Mouse (Mus musculus): ENCODE results near the gene Nav2.
A peak's percentile ranks its signal among the peaks of the same experiment; 100 is the strongest.

Nav2 gene

DNA sequence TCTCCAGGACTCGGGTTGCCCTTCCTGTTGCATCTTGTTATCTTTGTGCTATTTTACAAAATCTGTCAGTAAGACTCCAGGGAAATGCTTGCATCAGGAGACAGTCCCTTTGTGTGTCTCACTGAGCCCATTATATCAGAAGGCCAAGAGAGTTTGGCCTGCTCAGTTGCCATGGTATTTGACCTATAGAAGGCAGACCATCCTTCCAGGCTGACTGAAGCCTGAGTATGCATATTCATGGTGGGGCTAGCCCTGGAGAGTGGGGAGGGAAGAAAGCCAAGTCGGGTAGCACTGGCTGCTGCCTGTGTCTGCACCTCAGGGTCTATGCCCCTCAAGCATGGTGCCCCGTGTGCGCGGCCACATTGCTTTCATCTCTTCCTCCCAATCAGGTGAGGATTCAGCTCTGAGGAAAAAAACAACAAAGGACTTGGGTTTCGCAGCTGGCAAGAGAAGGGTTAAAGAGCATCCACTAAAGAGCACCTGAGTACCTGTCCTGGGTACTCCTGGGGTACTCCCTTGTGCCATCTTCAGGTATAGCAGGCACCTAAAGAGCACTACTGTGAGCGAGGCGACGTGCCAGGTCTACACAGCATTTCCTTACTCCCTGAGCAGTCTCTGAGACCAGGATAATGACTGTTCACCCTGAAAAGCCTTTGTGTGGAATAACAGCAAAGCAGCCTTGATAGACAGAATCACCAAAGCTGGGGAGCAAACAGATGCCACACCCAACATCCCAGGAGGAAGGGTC is 144.5 kb downstream of the Nav2 start:
- no peak for DNase-seq (ENCODE audit: low read depth, low spot score)

DNA sequence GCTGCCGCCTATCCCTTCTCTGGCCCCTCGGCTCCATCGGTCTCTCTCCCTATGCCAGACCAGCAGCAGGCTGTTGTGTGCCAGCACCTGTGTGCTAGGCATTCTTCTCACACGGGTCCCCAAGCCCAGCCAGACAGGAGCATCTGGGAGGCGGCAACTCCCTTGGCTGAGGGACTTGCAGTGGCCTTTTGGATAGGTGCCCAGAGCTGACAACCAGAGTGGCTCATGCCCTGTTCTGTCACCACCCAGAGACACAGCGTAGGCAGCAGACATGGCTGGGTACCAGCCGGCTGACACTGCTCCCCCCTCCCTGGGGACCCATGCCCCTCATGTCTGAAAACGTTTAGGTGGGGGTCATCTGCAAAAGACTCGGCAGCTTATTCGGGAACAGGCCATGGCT is 146.8 kb downstream of the Nav2 start:
- DNase-seq (ENCODE audit: low read depth, low spot score) = no peak

DNA sequence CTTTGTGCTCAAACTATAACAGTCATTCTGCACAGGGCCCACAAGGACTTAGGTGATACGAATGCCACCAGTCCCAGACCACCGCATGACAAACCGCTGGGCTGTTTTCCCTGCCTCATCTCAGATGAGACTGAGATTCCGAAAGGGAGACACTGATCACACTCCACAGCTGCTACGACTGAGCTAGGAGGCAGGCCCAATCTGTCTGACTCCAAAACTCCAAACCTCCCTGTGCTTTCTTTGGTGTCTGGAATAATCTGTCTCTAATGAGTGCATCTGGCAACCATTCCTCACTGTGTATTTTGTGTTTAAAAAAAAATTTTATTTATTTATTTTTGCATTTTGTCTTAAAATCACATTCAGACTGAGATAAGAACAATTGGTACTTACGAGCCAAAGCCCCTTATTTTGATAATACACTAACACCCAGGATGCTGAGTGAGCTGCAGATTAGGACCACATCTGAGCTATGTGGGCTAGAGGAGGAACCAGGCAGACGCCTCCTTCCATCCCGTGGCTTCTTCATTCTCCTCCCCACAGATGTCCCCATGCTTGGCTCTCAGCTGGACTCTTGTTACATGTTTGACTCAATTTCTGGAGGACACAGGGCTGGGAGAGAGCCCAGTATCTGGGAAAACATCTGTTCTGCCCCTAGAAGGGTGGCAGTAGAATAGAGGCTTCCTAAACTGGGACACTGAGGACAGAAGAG is 149.9 kb downstream of the Nav2 start:
- DNase-seq (ENCODE audit: low read depth, low spot score) = no peak

DNA sequence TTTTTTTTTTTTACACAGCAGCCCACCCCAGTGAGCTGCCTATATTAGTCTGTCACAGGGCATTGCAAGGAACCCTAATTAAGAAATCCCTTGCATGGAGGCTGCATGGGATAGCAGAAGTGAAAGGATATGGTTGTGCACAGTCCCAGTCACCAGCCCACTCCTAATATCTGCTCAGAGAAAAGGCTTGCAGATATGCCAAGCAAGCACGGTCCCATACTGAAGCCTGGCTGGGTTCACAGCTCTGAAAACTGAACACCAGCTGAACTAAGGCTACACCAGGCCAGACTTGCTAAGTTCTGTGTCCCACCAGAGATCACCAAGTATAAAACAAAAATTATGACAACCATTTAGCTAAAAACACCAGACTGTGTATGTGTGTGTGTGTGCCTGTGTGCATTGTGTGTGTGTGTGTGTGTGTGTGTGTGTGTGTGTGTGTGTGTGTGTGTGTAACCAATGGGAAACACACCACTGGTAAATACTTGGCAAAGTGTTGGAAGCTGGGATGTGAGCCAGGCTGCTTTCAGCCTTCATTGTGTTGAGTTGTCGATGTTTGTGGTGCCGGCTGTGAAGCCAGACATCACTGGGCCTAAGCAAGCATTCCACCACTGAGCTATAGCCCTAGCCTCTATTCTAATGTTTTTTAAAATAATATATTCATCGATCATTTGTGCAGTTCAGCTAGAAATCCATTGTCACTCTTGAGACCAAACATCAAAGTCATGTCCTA is 156.4 kb downstream of the Nav2 start:
- no peak for DNase-seq (ENCODE audit: low read depth, low spot score)

DNA sequence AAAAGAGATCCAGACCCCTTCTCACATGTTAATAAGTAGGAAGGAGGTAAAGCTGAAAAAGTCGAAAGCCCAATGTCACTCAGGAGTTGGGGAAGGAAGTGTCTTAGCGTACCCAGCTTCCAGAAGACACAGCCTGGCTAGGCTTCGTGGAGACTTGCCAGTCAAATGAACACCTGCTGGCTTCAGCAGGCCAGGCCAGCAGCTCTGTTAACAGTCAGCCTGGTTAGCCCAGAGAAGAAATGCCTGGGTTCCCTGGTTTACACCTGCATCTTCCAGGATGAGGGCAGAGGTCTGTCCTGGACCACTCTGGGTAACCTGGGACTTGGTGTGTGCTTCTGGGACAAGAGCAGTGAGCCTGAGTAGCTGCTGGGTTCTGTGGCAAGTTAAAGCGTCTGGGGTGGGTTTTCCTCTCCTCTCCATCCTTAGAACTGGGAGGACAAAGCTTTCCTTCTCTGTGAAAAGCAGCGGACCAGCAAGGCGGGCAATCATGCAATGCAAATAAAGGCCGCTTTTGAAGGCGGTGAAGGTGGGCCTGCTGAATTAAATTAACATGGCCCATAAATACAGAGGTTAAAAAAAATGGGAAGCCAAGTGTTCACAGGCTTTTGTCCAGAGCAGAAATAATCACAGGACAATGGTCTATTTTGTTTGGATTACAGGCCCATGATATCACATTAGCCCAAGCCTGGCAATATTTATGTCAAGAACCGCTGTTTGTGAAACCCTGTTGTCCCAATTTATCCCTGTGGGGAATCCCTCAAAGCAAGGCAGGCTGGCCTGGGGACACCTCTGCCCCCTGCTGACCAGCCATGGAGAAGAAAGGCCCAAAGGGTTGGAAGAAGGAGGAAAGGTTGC is 157.3 kb downstream of the Nav2 start:
- DNase-seq (ENCODE audit: low read depth, low spot score) = no peak

DNA sequence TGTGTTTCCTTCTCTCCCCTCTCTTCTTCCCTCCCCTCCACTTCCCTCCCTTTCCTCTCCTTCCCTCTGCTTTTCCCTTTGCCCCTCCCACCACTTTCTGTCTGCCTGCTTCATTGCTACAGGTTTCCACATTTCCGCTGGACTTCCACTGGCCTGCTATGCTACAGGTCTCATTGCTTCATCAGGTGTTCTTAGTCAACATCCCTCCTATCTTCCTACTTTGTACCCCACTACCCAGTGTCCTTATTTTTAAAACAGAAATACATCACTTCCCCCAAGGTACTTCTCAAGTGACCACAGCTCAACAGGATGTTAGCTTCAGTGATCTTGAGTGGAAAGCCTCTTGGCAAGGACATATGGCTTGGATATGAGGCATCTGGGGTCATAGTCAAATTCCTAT is 158.3 kb downstream of the Nav2 start:
- no peak for DNase-seq (ENCODE audit: low read depth, low spot score)

DNA sequence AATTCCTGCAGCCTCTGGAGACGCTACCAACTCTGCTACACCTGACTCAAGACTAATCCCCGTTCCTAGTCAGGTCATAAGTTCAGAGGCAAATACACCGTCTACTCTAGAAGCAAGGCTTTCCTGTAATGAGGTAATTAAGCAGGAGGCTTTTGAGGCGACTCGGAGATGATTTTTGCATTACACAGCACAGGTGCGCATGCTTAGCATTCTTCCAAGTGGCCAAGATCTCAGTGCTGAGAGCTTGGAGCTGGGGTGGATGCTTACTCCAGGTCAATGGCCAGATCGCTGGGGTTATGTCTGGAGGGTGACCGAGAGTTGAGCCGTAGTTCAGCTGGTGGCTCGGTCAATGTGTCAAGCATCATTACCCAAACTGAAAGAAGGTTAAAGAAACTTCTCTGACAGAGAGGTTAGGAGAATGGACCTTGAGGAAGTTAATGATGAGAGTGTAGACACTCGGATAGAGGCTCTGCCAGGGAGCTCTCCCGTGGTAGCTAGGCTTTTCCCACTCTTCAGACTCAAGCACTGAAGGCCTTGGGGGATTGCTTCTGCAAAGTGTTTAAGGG is 161.0 kb downstream of the Nav2 start:
- DNase-seq (ENCODE audit: low read depth, low spot score) = no peak

DNA sequence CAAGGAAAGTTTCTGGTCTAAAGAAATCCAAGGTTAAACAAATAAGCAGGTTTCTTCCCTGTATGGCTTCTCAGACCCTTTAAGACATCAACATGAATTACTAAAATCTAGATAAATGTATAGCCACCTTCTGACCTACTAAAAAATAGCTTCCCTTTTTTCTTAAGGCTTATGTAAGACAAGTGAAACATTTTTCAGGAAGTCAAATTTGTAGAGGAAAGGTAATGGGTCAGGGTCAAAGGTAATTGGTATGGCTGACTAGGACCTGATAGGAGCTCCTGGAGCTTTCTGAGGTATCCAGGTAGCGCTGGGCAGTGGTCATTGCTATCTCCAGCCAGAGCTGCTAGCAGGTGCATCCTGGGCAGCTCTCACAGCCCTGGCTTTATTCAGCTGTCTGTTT is 162.1 kb downstream of the Nav2 start:
- no peak for DNase-seq (ENCODE audit: low read depth, low spot score)

DNA sequence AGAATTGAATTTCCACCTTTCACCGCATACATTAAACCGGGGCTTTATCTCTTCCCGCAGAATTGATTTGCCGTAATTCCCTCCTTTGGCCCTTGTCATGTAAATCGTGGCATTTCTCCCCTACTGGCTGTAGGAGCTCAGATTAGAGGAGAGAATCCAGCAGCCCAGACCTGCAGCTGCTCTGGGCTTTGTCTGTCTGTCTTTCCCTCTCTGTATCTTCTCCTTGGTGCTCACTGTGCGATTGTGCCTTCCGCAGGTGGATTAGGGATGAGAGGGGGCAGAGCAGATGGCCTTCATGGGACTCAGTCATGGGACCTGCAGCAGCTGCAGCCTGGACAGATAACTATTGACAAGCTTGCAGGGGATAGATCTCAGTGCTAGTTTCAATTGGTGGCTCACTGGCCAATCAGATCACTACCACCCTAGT is 162.6 kb downstream of the Nav2 start:
- no peak for DNase-seq (ENCODE audit: low read depth, low spot score)

DNA sequence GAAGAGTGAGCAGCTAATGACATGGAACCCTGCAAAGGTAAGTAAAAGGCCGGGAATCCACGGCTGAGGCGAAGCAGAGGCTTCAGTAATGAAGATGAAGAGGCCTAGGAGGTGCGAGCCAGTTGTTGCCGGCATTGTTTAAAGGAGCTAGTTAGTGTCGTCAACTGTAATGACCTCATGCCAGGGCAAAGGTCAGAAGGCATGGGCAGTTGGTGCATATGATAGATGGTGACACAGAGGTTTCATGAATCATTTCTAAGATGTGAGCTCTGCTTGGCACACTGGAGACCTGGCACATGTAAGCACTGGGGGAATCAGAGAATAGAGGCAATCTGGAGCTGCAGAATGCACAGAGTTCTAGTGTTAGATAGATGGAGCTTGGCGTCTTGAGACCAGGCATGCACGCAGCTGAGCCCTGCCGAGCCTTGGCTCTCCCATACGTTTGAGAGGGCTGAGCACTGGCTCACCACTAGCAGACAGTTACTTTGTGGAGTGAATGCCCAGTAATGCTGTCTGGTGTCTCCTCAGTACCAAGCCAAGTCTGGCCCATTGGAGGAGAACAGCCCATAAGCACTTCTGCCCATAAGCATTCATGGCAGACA is 166.9 kb downstream of the Nav2 start:
- DNase-seq (ENCODE audit: low read depth, low spot score) = no peak

DNA sequence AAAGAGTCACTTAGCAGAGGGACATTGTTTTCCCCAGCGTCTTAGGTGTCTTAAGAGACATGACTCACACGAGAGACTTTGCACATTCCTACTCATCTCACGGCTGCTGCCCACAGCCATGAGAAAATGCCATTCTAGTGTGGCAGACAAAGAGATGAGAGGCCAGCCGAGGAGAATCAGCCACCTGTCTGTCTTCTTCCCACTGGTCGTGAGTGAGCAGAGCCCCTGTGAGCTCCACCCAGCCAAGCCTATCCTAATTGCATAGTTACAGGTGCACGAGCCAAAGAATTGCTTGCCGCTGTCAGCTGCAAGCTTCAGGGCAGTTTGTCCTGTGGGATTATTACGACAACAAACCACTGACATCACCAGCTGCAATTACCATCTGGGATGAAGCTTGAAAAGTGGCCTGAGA is 167.8 kb downstream of the Nav2 start:
- DNase-seq (ENCODE audit: low read depth, low spot score) = no peak

DNA sequence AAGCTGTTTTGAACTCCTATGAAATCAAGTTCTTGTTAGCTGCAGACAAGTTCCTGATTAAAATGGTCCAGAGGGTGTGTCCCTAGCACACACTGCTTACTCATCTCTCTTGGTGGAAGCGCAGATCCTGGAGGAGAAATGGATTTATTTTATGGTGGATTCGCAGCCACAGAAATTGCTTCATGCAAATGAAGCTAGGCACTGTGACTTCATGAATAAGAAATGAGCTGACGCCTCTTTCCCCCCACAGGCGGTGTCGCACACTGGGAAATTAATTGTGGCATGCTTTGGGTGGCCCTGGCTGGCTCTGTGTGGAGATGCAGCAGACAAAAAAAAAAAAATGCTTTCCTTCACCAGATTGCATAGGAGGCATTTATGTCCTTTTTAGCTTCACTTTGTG is 170.4 kb downstream of the Nav2 start:
- no peak for DNase-seq (ENCODE audit: low read depth, low spot score)

DNA sequence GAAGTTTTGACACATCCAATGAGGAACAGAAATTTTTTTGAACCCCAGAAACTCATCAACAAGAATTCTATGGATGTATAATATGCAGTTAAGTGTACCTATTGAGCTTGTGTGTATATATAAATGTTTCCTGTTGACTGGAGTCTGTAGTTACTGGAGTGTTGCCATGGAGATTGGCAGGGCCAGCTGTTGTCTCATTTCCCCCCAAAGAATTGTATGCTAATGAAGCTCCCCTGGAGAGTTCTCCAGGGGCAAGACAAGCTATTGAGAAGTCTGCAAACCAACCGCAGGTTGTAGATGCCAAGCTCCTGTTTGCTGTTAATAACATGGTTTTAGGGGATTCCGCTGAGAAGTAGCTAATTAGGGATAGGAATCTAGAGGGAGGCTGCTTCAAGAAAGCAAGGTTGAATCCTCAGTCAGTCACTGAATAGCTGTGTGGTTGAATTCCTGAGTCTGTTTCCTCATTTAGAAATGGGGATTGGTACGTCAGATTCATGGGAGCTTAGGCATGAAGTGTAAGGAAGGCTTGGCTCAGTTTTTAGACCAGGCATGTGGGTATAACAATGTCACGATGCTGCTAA is 174.2 kb downstream of the Nav2 start:
- DNase-seq (ENCODE audit: low read depth, low spot score) = no peak

DNA sequence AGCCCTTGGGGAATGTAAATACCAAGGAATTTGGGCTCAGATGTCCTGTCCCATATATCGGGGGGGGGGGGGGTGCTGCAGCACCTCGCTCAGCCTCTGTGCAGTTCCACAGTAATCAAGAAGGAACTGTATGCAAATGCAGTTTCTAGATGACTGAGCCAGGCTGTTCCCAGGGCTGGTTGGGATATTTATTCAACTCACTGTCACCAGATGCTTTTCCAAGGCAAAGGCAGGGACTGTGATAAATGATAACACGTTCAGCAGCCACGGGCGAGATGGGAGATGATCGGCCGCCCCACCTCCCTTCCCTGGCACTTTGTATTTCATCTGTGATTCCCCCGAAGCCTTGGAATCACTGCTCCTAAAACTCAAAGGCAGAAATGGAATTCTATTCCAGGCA is 176.3 kb downstream of the Nav2 start:
- DNase-seq (ENCODE audit: low read depth, low spot score) = no peak

DNA sequence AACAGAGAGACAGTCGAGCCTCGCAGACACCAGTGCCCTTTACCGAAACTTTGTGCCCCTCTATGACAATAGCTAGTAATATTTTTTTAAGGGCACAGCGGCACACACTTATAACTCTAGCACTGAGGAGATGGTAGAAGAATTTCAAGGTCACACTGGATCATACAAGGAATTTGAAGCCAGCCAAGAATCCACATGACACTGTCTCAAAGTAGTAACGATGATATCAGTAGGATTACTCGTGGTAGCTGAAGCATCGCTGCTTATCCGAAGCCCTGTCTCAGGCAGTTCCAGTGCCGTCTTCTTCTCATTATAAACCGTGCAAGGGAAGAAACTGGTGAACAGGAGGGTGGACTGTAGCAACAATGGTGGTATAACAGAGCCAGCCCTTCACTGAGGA is 177.2 kb downstream of the Nav2 start:
- no peak for DNase-seq (ENCODE audit: low read depth, low spot score)

DNA sequence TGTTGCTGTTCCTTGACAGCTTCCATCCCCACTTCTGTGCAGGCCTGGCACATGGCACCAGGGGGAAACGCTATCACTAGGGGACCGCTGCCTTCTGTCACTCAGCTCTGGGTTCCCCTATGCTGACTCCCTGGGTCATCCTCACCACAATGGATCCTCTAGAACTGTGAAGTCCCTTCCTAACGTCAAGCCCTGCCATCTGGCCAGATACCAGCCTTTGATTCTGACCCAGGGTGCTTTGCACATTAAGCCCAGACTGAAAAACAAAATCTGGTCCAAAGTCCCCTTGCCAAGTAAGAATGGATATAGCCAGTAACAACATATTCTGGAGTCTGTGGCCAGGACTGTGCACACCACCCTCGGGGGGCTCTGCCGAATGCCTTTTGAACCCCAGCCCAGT is 178.6 kb downstream of the Nav2 start:
- no peak for DNase-seq (ENCODE audit: low read depth, low spot score)

DNA sequence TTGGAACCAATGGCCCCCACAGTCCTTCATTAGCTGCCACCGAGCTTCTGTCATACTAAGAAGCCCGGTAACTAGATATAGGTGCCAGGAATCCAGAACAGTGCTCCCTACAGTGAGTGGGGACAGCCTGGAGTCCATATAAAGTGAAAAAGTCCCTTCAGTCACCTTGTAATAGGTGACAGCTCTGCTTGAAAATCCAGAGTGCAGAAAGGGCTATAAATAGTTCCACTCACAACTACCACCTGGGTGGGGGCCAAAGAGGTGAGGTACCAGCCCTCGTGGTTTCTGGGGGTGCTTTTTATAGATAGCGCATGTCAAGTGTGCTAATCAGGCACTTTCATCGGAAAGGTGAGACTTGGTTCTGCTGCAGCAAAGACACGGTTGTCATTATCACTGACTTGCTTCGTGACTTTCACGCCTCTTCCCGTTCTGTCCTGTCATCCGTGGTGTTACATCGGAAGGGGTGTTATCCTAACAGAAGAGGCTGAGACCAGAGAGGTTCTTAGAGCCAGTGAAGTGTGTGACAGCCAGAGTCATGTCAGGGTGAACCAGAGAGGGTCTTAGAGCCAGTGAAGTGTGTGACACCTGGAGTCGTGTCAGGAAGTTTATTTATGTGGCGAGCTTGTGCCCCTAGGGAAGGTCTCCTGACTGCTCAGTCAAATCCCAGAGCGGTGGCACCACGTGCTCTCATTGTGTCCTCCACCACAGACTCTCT is 179.8 kb downstream of the Nav2 start:
- no peak for DNase-seq (ENCODE audit: low read depth, low spot score)

DNA sequence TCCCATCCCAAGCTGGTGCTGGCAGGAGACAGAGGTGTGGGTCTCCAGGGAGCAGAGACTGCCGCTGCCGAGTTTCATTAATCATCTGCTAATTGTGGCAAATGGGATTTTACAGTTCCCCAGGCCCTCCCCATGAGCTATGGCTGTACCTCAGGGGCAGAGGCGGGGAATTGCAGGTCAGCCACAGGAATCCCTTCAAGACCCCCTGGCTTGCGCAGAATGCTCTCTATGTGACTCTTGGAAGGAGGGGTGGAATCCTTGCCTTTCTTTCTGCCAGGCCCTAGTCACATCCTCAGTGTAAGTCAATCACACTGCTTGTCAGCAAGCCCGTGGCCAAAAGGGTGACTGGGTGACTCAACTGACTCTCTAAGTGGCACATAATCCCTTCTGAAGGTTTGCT is 182.9 kb downstream of the Nav2 start:
- DNase-seq (ENCODE audit: low read depth, low spot score) = no peak

DNA sequence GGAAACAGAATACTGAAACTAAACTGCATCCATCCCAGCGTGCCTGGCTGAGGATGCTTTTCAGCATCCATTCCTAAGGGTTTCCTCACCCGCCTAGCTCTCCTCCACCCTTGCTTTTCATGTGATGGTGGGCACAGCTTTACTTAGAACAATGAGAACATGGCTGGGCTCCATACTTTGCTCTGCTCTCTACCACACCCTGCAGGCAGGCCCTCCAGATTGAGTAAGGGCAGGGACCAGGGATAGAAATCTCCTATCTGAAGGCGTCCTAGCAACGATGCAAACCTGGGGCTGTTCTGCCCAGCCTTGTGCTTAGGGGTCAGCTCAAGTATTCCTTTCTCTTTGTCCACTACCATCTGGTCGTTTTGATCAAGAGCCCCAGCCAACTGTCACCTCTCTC is 183.4 kb downstream of the Nav2 start:
- DNase-seq (ENCODE audit: low read depth, low spot score) = no peak

DNA sequence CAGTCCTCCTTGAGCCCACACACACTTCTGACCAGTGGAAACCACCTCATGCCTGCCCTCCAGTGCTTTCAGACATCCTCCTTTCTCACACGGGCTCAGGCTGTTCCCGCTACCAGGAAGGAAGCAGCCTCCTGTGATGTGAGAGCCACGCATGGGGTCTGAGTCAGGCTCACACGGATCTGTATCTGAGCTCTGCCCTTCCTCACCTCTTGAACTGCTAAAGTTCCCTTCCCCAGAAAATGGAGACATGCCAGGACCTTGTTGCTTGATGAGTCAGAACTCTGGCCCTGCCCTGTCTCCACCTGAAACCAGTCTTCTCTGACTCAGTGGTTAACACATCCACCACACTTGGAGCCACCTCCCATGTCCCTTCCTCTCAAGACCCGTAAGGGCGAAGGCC is 185.1 kb downstream of the Nav2 start:
- DNase-seq (ENCODE audit: low read depth, low spot score) = peak; percentile 20
